Mouse (Mus musculus): ENCODE results near the gene Chadl. TPM values are rescaled to one million over a fixed set of nuclear protein-coding genes. Genes with fewer than 3 reads are reported as not detected.

The Chadl gene
- not detected for total RNA-seq (2023)

GRCm38 (mm10) chr15:81697175-81697574, at the start of gene Chadl:
Chadl (minus strand) TSS chr15:81697287.

DNA sequence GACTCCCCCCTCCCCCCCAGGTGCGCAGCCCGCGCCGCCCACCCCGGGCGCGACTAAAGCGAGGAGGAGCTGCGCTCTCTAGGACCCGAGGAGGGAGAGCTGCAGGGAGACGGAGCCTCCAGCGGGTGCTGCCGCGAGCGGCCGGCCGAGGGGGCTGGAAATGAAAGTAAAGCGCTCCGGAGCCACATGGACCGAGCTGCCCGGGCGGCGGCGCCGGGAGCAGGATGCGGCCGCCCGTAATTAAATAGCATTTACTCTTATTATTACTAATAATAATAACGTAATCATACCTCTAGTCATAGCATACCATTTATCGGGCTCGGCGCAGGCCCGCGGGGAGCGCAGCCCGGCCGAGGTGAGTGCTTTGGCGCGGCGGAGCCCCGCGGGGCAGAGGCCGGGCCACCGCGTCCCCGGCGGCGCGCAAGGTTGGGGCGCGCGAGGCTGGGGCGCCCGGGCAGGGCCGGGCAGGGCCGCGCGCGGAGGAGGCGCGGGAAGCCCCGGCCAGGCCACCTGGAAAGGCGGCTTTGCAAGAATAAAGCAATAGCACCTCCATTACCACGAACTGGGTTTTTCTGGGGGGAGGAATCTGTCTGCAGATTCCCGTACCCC, 48.0 kb upstream of the Chadl start, which contains the start of the genes Zc3h7b and Rangap1:
Gene Zc3h7b, plus strand, starts transcription at position 66 of the 609 bp plus-strand sequence.
Gene Rangap1, minus strand, starts transcription at position 539 of the 609 bp plus-strand sequence.

DNA sequence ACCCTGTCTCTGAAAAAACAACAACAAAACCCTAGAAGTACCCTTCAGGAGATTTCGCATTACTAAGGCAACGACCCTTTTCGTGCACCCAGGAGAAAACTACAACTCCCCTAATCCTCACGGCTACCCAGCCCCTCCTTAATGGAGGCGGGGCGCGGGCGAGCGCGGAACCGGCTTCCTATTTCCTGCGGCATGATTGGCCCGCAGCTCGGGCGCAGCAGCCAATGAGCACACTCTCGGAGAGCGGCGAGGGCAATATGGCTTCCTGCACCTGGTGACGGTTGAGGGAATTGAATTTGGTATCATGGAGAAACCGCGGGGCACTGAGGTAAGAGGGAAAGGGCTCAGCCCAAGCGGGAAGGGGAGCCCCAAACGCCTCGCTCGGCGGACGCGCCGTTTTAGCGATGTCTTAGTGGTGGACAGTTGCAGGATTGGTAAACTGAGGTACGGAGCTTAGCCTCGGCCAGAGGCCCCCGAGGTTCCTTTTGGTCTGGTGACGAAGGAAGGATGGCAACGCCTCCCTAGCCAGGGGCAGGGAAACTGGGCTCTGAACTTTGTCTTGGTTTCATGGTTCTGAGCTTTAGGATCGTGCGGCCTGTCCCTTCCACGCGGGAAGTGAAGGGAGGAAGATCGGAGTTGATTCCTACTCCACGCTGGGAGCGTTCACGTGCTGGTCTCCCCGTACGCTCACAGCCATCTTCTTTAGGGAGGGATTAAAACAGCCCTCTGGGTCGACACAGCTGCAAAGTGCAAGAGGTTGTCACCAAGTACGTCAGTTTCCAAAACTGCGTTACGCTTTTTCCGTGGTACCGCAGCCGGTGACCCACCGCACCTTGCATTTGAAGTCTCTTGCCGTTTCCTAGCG, 33.2 kb downstream of the Chadl start, which contains the start of gene L3mbtl2:
Gene L3mbtl2, plus strand, starts transcription at position 193 of the 865 bp plus-strand sequence.

Other genes starting within 250 kb of the Chadl start
- gene Rbx1, start 231.0 kb downstream of the Chadl start, total RNA-seq (2023): 10 to 100 TPM; 67.8 to 80.5 TPM
- 100 to 1,000 TPM; 162 to 181 TPM for gene Ep300, start 111.9 kb downstream of the Chadl start, total RNA-seq (2023)
- gene L3mbtl2, start 33.4 kb downstream of the Chadl start, total RNA-seq (2023): 10 to 100 TPM; 14.0 to 16.8 TPM
- 10 to 100 TPM; 12.1 to 15.4 TPM for gene Zc3h7b, start 47.8 kb upstream of the Chadl start, total RNA-seq (2023)
- 10 to 100 TPM; 55.0 to 62.4 TPM for gene Rangap1, start 48.2 kb upstream of the Chadl start, total RNA-seq (2023)
- gene Tef, start 105.1 kb upstream of the Chadl start, total RNA-seq (2023): 1 to 10 TPM; 4.0 to 4.2 TPM
- gene Tob2, start 161.5 kb upstream of the Chadl start, total RNA-seq (2023): 10 to 100 TPM; 38.2 to 38.7 TPM
- gene Phf5a, start 174.6 kb upstream of the Chadl start, total RNA-seq (2023): 10 to 100 TPM; 38.0 to 51.5 TPM
- gene Aco2, start 175.0 kb upstream of the Chadl start, total RNA-seq (2023): 10 to 100 TPM; 79.6 to 98.5 TPM
- 1 to 10 TPM; 5.6 to 6.1 TPM for gene Polr3h, start 229.0 kb upstream of the Chadl start, total RNA-seq (2023)
- gene Csdc2, start 239.5 kb upstream of the Chadl start, total RNA-seq (2023): not detected